In the genomic region with DNA sequence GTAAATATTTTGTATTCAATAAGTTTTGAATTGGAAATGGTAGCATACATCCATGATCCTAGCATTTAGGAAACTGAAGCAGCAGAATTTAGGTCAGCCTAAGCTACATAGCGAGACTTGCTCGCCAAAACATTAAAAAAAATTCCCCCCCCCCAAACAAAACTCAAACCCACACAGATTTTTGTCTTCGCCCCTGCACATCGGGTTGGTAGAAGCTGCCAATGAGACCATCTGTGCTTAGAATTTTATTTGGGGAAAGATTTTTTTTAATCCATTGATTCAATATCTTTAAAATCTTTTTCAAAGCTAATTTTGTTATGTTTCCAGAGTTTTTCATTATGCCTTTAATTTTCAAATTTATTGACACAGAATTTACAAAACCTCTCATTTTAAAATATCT, we compare ENCODE assay signal across 27 mouse cellular contexts. TPM values are rescaled to one million over a fixed set of nuclear protein-coding genes. Genes with fewer than 3 reads are reported as not detected.
"Had no signal": no experiment of that assay in that cellular context is flagged by ENCODE, and none has a peak within 500 bp of the region (broad histone marks: within the 10 kb centered on the region; RNA-seq: fewer than 3 reads in every experiment).

No protein-coding gene starts in this region.

- H3K36me3 ChIP-seq: kidney, embryonic 15.5 days; limb, embryonic 10.5 days; limb, embryonic 13.5 days; liver, embryonic 12.5 days; liver, embryonic 15.5 days; lung, embryonic 15.5 days; midbrain, embryonic 10.5 days; midbrain, embryonic 13.5 days; neural tube, embryonic 13.5 days; stomach, embryonic 15.5 days had no signal

- DNase-seq: kidney, adult 8-10 months; kidney, postnatal 10 days; kidney, postnatal 36 days; liver; lung, adult 18-20 months; lung, postnatal 10 days; lung, postnatal 36 days; retina, postnatal 1 day; right cerebral cortex, postnatal 25 days; spleen, adult 18-20 months; thymus, adult 2 months; thymus, postnatal 25 days had no signal

- ATAC-seq: liver, embryonic 12.5 days; midbrain, embryonic 13.5 days; midbrain, embryonic 16.5 days had no signal

- H3K4me2 ChIP-seq: kidney, embryonic 15.5 days; limb, embryonic 13.5 days; liver, embryonic 12.5 days; liver, embryonic 15.5 days; lung, embryonic 15.5 days; midbrain, embryonic 13.5 days; neural tube, embryonic 13.5 days; stomach, embryonic 15.5 days had no signal

- H3K9me3 ChIP-seq: kidney, embryonic 15.5 days; limb, embryonic 10.5 days; limb, embryonic 13.5 days; liver, embryonic 12.5 days; liver, embryonic 15.5 days; lung, embryonic 15.5 days; midbrain, embryonic 10.5 days; midbrain, embryonic 13.5 days; neural tube, embryonic 13.5 days; stomach, embryonic 15.5 days had no signal

- H3K9ac ChIP-seq: kidney, embryonic 15.5 days; limb, embryonic 13.5 days; liver, embryonic 12.5 days; liver, embryonic 15.5 days; lung, embryonic 15.5 days; midbrain, embryonic 13.5 days; neural tube, embryonic 13.5 days; stomach, embryonic 15.5 days had no signal

- H3K27ac ChIP-seq: kidney, embryonic 15.5 days; limb, embryonic 10.5 days; limb, embryonic 13.5 days; liver, embryonic 12.5 days; liver, embryonic 15.5 days; lung, embryonic 15.5 days; midbrain, embryonic 10.5 days; midbrain, embryonic 13.5 days; neural tube, embryonic 13.5 days; stomach, embryonic 15.5 days had no signal

- H3K4me3 ChIP-seq: kidney, embryonic 15.5 days; limb, embryonic 10.5 days; limb, embryonic 13.5 days; liver, embryonic 12.5 days; liver, embryonic 15.5 days; lung, embryonic 15.5 days; megakaryocyte, embryonic 14.5 days; midbrain, embryonic 10.5 days; midbrain, embryonic 13.5 days; myocyte; neural tube, embryonic 13.5 days; stomach, embryonic 15.5 days had no signal

- H3K4me1 ChIP-seq: kidney, embryonic 15.5 days; limb, embryonic 10.5 days; limb, embryonic 13.5 days; liver, embryonic 12.5 days; liver, embryonic 15.5 days; midbrain, embryonic 10.5 days; midbrain, embryonic 13.5 days; neural tube, embryonic 13.5 days; stomach, embryonic 15.5 days had no signal

- H3K27me3 ChIP-seq: kidney, embryonic 15.5 days; limb, embryonic 13.5 days; liver, embryonic 12.5 days; liver, embryonic 15.5 days; lung, embryonic 15.5 days; midbrain, embryonic 13.5 days; neural tube, embryonic 13.5 days; stomach, embryonic 15.5 days had no signal

RNA-seq across cellular contexts. Expression of a gene that starts 12.1 kb away (rescaled TPM):
- total RNA-seq: monocyte, adult 5-6 weeks; neutrophil, adult 5-6 weeks had no signal
- polyA plus RNA-seq: liver, embryonic 15.5 days had no signal
